Mouse (Mus musculus) bone marrow, adult 2 months (tissue): ENCODE data around the gene Mical2.

Source experiments
- CTCF ChIP-seq: fragments of 200-500 bp; IDR thresholded peaks from 2 replicates; pipeline ENCODE4 v1.5.1; 2011; ENCODE audit warnings: low read length, control low read depth; ENCODE audit not compliant: control insufficient read depth, insufficient read depth
- POLR2A ChIP-seq: fragments of 200-500 bp; IDR thresholded peaks from 2 replicates; pipeline ENCODE4 v1.6.1; 2011; ENCODE audit warnings: low read depth, mild to moderate bottlenecking, control low read depth, low read length, borderline replicate concordance; ENCODE audit not compliant: control insufficient read depth

DNA sequence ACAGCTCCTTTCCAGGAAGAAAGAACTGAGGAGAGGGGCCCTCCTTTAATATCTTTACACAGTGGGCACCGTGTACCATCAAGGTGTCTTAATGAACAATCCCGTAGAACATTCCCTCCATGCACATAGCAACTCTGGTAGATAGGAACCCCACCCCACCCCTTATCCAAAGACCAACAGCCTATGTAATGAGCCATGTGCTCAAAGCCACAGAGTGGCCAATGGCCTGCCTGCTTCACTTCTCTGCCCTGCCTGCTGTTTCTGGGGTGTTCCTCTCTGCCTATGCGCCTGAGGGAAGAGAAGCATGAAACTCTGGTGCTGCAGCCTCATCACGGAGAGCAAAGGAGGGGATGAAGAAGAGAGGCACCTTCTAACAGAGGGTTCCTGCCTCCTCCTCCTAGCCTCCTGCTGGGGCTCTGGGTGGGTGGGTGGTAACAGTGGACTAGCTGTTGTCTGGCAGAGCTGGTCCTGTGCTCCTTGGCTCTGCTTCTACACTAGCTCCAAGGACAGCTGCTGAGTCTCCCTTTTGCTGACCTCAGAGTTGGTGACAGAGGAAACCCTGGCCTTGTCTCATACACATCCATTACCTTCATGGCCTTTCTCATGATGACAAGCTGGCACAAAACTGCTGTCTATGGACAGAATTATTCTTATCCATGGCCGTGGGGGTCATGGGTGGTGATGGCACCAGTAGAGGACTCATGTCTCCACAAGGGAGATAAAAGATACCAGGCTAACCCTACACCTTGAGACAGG, 62.9 kb downstream of the Mical2 start:
- TF ChIP-seq CTCF (no peak), POLR2A (no peak)
